Mouse (Mus musculus) layer of hippocampus, adult 18-20 months (tissue): ENCODE results near the gene Tmem255b. TPM values are rescaled to one million over a fixed set of nuclear protein-coding genes. Genes with fewer than 3 reads are reported as not detected.
A peak's percentile ranks its signal among the peaks of the same experiment; 100 is the strongest.

ENCODE experiments used
- DNase-seq, 2 experiments: peaks; one replicate each; pipeline ENCODE4 v3.0.0; 2022; ENCODE audit warnings: low spot score in 2 of 2
- total RNA-seq, 2 experiments: library from RNA; stranded (reverse); gene quantifications; 2 replicates each; pipeline ENCODE4 v1.2.3; 2021

The Tmem255b gene
- total RNA-seq, 2 experiments from 2014 or later, result 4.1 to 5.4 TPM

DNA sequence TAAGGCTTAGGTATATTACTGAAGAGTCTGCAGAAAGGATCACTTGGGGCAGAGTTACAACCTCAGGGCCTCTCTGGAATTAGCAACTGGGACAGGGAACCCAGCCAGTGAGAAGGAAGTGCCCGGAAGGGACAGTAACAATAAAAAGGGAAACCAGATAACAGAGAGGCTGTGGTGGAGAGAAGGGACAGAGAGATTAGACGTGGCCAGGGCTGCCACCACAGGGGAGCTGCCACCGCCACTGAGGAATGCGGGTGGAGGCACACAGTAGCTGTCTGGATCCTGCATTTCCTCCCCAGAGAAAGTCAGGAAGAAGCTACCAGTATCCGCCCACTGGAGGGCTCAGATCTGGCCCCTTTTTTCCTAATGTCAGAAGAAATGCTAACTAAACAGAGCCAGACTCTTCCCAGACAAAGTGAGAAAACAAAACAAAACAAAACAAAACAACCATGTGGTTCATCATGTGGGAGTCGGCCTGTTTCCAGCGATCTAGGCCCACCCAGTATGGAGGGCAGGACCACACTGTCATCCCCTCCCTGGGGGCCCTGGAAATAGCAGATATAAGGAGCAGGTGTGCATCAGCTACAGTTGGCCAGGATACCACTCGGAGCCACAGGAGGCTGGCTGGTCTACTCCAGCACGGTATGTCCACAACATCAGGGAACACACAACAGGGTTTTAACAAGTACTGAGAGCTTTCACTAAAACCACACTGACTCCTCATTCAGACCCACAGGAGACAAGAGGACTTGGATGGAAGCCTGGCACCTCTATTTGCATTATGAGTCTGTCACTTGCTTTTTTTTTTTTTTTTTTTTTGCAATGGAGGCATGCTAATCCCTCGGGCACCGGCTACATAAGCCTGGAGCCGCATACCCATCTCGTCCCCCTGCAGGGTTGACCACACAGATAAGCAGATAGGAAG lies 55.3 kb downstream of the Tmem255b start:
- DNase-seq, result no peak

DNA sequence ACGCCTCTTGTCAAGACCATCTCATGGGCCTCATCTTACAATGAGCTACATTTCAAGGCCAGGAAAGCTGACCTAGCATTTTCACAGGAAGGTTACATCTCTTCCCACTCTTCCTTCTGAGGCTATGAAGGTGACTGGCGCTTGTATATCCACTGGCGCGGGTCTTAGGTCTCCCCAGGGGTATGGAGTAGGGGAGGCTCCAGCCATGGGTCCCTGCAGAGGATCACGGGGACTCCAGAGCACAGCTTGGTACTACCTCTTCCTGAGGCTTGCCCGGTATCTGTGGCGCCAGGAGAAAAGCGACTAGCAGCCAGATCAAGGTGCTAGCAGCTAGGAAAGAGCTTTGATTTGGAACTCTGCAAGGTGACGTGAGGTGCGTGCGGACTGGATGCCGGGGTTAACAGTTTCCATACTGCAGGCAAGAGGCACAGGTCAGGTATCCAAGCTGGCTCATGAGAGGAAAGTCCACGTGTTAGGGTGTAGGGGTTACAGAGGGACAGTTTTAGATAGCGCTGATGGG lies 56.6 kb downstream of the Tmem255b start:
- no peak for DNase-seq

DNA sequence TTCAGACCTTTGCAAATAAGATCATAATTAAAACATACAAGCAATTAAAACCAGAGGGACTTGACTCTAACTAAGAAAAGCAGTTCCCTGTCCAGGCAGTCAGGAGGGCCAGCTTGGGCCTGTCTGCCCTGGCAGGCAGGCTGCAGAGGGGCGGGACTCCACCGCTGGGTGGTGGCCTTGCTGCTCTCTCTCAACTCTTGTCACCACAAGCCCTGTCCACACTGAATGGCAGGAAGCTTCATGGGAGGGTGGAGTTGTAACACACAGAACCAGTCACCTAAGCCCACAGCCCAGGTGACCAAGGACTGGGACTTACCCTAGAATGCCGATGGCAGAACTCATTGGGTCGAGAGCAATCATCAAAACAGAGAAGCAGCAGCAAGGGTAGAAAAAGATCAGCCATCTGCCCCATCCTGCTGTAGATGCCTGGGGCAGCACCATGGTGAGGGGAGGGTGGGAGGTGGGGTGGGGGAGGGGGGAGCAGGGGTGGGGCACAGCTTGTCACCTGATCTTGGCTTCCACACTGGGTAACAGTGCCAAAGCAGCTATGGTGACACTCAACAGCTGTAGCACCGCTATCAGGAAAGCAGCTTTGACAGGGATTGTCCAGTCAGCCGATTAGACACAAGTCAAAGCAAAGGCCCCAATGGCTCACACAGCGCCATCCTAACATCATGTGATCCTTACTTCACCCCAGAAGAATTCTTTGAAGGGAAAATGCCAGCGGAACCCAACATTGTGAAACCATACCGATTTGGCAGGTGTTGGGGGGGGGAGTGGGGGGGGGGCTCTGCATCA lies 57.4 kb downstream of the Tmem255b start:
- no peak for DNase-seq

DNA sequence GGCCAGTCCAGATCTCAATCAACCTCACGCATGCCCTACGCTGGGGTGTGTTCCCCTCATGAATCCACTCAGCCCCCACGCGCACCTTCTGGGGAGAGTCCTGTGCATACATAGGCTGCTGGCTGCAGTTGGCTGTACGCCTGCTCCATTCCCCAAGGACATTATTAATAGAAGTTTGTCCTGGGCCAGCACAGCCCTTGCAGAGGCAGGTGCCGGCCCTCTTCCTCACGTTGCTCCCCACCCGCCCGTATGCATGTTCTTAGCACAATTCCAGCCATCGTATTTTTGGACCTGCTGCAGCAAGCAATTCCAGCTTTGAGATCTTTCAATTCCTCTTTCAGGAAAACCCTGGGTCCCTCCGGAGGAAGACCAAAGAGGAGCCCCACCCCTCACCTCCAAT lies 58.0 kb downstream of the Tmem255b start:
- DNase-seq, result no peak

DNA sequence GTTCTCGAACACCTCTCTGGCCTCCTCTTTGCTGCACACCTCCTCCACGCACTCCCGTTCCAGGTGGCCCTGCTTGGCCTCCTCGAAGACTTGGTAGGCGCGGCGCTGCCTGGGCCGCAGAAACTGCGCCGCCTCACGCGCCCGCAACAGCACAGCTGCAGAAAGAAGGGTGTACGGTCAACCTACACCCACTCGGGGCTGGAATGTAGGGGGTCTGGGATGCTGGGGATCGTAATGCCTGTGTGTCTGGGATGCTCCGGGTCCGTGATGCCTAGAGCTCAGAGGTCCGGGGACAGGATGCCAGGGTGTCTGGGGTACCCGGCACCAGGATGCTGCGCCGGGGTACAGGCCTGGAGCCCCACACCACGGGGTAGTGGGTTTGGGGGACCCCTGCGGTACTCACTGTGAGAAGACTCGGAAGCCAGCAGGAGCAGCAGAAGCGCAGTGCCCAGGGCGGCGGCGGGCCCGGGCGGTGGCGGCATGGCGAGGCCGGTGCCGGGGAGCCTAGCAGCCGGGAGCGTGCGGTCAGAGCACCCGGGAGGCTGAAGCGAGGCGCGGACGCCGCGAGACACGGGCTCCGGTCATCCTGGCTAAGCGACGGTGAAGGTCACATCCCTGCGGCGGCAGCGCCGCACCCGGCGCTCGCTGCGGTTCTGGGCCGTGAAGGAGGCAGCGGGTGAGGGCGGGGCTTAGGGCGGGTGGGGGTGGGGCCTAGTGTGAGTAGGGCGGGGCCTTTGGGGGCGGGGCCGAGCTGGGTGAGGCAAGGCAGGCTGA lies 59.1 kb downstream of the Tmem255b start, which contains the start of gene Gas6:
Gene Gas6 (minus strand): TSS at position 633 of the 774 bp plus-strand sequence.
- DNase-seq, result peak; percentile 48 to 73

DNA sequence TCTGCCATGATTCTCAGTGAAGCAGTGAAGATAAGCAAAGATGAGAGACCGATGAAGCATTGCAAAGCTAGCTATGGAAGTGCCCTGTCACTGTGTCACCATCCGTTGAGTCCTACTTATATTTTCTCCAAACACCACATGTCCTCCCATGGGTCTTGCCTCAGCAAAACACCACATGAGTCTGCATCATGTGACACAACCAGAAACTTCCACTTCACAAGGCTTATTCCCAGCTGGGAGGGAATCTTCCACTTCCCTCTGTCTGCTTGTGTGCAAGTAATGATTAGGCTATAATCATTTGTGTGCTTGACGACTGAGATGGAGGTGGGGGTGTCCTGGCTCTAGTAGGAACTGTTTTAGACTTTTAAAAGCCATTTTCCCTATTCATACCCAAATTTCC lies 66.2 kb downstream of the Tmem255b start:
- DNase-seq, result no peak

DNA sequence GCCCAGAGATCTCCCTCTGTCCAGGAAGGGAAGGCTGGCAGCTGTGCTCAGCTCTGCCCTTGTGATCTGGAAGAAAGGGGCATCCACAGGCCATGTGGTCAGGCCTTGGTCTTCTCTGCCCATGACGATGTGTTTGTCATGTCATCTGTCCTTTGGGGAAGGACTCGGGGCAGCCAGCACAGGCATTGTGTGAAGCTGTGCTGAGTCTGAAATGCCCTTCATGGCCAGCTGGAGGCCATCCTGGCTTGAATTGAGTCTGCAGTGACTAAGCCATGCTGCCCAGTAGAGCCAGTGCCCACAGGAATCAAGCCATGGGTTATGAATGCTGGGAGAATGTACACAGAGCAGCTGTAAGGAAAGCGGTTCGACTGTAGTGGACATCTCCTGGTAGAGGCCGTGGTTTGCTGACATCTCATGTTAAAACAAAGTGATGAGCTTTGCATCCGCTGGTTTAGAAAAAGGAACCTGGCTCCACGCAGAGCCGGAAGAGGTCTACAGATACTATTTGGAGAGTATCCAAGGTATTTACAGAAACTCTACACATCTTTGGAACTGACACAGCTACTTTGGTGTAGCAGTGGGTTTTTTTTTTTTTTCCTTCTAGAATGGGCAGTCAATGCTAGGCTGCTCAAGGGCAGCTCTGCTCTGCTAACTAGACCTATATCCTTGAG lies 69.1 kb downstream of the Tmem255b start:
- no peak for DNase-seq

DNA sequence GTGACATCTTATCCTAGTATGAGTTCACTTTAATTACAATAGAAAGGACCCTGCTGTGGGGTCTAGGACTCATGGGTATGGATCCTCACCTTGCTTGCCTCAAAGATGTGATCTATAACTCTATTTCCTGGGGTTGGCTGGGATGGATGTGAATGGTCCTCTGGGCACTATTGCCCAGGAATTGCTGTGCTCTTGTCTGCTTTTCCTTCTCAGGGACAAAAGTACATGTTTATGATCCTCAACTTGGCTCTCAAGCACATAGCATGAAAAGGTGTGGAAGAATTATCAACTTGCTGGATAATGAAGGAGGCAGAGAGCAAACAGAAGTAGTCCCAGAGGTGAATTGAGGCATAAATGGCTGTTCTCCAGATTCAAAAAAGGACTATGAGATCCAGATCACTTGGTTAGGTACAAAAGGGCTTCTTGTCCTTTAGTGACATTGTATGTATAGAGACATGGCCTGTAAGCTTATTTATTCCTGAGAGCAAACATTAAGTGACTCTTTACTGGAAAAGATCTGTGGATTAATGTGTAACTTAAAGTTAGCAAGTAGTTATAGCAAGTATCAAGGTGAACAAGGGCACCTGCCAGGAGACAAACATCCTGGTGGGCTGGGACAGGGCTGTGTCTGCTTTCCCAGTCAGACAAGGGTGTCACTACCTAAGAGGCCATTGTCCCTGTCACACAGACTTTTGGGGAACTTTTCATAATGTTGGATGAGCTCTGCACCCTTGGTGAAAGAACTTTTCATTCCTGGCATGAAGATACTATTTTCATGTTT lies 70.1 kb downstream of the Tmem255b start:
- DNase-seq, result no peak

DNA sequence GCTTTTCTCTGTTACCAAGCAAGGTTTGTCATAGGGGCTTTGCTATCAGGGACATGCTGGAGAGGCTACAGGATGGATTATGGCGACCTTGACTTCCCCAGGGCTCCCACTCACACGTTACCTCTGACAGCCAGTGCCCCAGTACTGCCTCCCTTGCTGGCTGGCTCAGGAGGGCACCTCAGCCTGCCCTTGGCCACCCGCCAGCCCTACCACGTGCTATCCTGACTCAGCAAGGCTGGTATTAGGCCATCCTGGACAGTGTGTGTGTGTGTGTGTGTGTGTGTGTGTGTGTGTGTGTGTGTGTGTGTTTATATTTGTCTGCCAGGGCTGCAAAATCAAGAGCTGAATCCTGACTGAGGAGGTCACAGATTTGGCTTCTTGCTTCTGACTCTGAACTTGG lies 71.9 kb downstream of the Tmem255b start:
- no peak for DNase-seq

DNA sequence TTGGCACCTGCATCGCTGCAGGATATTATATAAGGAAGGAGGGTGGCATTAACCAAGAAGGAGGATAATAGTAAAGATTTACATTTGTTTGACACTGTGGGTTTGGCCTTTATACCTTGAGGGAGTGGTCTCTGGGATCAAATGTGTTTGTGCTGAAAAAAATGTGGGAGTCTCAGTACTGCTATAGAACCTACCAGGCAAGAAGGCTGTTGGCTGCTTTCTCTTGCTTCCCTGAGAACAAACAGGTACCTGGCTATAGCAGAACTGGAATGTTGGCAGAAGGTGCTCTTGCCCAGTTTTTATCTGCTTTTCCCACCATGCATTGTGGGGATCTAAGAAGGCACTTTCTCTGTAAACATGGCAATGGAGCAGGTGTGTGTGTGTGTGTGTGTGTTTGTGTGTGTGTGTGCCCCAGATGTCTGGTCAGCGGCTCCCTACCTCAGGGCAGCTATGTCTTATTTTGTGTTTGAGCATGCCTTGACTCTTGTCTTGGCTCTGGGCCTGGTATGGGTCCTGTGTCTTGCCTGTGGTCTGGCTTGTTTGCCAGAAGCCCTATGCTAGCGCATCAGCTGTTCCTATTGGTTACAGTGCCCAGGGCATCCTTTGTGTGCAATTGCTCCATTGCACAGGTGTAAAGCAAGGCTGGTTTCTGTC lies 72.4 kb downstream of the Tmem255b start:
- DNase-seq, result no peak

DNA sequence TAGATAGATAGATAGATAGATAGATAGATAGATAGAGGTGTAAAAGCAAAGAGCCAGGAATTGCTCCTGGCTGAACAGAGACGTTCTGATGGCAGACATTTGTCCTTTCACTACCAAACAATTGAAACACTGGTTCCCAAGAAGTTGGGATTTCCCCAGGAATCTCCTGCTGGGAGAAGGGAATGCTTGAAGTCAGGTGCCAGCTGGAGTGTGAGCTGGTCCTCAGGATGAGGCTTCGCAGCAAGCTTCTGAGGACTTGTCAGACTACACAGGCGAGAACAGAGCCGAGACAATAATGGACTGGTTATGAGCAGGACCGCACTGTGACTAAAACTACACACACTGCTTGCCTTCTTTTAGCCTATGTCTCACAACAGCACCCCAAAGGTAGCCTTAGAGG lies 77.0 kb downstream of the Tmem255b start:
- DNase-seq, result no peak

DNA sequence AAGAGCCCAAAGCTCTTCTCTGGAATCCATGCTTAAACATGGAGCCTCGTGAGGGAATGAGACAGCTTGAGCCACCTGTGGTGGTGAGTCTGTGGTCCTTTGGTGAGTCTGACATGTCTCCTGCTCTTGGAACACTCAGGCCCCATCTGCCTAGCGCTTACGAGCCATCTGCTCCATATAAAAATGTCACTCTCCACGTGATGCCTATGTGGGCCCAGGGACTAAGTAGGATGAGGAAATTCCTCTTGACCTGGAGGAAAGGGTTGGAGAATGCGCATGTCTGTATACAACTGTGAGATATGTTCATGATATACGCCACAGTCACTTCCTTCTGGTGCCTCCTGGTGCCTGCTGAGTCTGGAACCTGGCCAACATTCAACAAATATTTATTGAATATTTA lies 77.7 kb downstream of the Tmem255b start:
- peak in 1 of 2 experiments; percentile 51 for DNase-seq

DNA sequence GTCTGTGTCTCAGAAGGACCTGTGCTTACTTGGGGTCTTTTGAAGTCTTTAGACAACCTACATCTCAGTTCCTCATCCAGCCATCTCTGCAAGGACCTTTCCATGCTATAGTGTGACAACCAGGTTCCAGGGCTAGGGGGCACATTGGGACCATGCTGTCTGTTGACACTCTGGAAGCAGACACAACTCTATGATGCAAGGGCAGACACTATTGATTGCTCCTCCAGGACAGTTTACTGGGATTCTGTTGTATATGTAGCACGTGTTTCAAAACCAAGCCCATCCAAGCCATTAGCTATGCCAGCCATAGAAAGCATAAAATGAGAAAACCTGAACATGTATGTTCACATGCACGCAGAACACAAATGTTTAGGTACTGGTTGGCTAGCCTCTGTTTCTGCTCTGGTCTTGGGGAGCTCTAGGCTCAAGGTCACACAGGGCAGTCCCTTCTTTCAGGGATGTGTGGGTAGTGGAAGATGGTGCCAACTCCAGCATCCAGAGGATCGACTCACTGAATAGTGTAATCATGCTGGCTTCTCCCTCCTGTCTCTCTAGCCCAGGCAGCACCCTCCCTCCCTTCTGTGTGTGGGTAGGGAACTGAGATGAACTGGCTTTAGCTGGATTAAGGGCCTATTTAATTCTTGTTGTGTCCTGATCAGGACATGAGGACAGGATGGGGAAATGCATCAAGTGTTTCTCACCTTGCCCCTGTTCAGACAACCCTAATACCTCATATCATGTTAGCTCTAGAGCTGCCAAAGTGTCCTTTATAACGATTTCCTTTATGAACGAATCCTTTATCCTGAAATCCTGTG lies 78.8 kb downstream of the Tmem255b start:
- no peak for DNase-seq

DNA sequence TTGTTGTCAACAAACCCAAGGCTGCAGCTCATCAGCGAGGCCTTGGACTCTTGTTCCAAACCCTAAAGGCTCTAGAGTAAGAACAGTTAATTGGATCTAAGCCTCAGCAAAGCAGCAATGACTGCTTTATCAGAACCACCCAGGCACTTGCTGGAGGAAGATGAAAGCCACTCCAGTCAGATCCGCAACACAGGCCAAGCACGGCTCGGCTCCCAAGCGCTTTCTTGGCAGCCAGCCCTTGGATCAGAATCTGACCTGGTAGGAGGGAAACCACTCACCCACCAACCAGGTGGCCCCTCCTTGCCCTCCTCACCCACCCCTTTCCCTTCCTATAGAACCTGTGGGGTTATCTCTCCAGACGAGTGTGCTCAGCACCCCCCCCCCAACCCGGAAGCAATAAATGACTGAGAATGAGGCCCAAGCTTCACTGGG lies 81.0 kb downstream of the Tmem255b start:
- no peak for DNase-seq

DNA sequence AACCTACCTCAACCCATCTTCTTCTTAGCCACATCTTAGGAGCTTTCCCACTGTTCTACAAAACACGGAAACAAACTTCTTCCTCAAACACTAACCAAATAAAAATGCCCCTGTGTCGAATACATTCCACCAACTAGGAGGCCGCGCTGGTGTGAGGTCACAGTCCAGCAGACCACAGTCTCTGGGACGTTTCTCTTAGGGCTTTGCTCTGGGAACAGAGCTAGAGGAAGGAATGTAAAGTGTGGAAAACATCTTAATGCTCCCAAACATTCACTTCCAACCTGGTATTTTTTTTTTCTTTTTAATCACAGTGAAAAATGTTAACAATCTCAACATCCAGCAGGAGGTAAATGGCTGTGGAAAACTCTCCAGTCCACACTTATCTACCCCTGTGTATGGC lies 81.7 kb downstream of the Tmem255b start:
- DNase-seq, result no peak

DNA sequence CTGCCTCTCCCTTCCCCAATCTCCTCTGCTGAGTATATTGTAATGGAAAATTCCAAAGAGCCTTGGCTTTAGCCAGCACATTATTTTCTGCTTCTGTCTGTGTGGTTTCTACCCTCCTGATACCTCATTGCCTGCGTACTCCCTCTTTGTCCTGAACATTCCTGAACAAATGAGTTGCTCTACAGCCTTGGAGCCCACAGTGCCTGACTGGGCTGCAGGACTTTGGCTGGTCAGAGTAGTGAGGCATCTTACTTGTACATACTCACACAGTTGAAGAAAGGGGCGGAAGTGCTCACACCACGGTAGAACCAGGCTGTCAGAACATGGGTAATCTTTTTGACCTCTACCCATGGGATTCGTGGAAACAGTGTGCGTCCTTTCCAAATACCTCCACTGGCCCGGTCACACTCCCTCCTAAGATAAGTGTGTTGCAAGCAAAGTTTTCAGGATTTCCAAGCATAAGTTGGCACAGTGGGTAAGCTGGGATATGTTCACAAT lies 82.3 kb downstream of the Tmem255b start:
- DNase-seq, result no peak
